Mouse (Mus musculus) WW6 (cell line): ENCODE measurements at regions not wholly inside any gene's neighbourhood (a gene's known extent, or its start where the extent isn't known, plus 50 kb on each side); places are given as distances from the start of the nearest gene placed in this dataset.

Experiments used
- DNase-seq: peaks from one replicate; pipeline ENCODE4 v3.0.0-alpha.2; 2013; ENCODE audit warnings: low read depth, low spot score

GRCm38 (mm10) chr12:15565941-15566784, 250.6 kb downstream of the Trib2 start:
- DNase-seq, result no peak

DNA sequence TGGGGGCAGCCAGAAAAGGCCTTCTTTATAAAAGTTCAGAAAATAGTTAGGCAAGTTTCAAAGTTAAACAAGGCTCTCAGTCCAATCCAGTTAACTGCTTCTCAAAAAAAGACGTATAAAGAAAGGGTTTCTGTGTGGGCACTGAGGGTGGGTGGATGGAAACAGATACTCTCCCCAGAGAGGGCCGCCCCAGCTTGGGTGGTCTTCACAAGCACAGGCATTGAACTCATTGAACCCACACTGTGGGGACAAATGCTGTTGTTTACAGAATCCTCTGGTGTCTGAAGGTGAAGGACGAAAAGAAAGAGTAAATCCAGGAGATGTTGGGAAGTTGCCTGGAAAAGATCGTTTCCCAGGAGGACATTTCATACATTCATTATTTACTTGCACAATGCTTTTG, 253.9 kb downstream of the Trib2 start:
- no peak for DNase-seq

GRCm38 (mm10) chr12:15555471-15555870, 261.3 kb downstream of the Trib2 start:
- no peak for DNase-seq

DNA sequence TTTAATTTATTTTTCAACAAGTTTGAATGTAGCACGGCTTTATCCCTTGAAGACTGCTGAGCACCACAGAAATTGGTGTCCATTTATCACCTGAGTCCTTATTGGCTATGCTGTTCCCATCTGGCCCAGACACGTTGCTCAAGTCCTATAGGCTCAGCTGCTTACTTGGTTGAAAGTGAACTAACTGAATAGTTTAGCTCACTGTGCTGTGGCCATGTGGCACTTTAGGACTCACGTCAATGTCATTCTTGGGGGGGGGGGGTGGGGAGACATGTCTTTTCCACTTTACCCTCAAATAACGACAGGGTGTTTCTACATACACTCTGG, 263.1 kb downstream of the Trib2 start:
- DNase-seq, result no peak

GRCm38 (mm10) chr12:15552979-15553680, 263.6 kb downstream of the Trib2 start:
- DNase-seq, result no peak

DNA sequence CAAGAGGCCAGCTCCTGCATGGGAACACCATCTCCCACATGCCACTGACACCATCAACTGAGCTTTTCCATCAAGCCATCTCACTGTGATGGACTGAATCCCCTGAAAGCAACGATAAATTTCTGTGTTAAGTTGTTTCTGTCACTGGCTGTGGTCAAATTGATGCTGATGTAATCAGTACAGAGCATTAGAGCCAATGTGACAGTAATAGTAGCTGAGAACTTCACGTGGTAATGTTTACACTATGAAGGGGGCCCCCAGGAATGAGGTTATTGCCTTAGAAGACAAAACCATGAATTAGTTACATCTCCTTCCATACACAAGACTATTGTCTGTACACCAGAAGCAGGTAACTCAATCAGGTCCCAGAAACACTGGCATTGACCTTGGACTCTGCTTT, 264.5 kb downstream of the Trib2 start:
- DNase-seq, result no peak

GRCm38 (mm10) chr12:15551281-15551900, 265.3 kb downstream of the Trib2 start:
- DNase-seq, result no peak

GRCm38 (mm10) chr12:15544351-15544750, 272.4 kb downstream of the Trib2 start:
- no peak for DNase-seq

DNA sequence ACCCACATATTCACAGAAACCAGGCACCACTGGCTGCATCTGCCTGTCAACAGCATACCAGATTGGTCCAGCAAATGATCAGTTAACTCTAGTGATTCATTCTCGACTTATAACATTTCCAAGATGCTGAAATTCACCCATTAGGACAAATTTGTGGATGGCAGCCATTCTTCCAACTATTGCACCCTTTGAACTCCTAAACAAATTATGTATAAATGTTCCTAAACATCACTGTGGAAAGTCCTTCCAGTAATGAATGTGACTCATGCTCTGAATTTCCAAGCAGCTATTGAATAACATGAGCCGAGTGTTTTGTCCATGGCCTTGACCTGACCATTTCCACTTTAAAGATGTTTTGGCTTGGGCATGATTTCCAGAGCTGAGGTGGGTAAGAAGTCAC, 274.2 kb downstream of the Trib2 start:
- DNase-seq, result no peak

DNA sequence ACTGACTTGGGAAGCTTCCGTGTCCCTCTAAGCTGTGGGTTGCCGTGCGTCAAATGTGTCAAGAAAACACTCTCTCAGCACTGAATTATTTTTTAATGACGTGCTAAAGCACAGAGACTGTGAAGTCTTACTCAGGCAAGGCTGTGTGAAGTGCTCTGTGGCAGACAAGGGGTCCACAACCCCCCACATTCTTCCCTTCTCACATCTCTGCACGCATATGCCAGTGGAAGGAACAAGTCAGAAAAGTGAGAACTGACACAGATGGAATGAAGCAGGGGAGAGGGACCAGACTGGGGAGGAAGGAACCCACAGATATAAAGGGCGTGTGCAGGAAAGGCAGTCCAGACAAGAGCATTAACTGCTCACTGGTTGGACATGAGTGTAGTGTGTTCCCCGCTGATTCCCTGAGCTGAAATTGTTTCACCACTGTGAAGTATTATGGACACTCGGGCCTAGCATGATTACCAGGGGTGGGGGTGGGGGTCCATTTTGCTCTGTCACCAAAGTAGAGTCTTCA, 279.8 kb downstream of the Trib2 start:
- DNase-seq, result no peak

DNA sequence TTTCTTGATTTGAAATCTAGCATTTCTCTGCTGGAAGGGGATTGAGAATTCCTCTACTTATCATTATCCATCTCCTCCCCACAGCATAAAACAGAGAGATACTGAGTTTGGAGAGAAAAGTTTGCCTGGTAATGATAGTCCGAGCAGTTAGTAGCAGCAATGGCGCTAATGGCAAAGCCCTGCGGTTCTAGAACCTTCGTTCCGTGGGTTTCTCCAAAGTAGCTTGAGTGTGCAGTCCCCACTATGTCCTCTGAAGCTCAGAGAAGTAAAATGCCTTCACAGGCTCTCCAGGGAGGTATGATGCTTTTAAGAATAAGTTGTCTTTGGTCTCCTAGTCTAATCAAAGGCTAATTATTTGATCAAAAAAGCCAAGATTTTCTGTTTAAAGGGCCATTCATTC, 280.5 kb downstream of the Trib2 start:
- DNase-seq, result no peak

GRCm38 (mm10) chr12:15535822-15536221, 280.9 kb downstream of the Trib2 start:
- DNase-seq, result peak; percentile 13

DNA sequence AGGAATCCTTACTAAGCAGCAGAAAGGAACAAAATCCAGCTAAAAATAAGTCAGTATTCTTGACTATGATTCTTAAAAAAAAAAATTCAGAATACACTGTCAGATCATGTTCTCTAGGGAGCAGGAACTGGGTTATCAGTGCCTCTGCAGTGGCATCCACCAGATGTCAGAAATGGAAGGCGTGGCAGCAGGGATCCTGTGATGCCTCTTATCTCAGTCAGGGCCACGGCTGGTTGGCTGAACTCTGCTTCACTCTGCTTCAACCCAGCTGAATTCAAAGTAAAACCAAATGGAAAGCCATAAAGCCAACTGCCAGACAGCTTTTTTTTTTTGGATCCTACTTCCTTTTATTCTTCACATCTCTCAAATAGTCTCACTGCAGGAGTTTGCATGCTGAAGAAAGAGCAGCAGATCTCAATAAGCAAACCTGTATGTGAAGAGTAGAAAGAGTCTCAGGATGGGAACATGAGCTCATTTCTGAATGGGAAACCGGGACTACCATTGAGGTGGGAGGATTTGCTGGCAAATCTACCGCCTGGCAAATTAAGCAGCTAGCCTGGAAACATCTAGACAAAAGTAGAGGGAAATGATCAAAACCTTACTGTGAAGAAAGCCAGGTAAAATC, 295.8 kb downstream of the Trib2 start:
- DNase-seq, result no peak

DNA sequence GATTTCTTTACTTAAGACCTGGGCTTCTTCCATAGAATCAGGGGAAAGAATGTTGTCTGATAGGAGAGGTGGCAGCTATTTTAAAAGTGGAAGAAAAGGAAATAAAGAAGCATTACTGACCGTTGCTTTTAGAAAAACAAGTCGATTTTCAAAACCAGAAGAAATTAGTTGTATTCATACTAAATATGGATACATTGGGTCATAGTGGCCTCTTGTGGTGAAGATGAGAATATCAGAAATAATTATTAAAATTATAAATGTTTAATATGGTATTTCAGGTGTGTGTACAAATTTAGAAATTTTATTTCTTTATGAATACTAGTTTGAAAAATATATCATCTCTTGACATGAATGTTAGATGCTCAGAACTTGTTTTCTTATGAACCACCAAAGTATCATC, 304.7 kb downstream of the Trib2 start:
- no peak for DNase-seq

DNA sequence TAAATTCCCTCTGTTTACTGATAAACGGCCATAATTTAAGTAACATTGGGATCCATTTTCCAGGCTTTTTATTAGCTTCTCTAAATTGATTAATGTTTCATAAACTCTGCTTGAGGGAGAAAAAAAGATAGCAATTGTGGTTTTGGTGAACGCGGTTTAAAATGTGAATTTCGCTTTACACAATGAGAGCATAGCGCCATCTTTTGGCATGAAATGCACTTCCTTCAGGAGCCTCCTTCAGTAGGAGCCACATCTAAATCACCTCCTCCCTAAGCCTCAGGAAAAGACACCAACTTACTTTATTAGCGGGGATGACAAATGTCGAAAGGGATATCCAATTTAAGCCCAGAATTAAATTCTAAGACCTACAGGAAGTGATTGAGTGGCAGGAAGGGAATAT, 309.1 kb downstream of the Trib2 start:
- no peak for DNase-seq

GRCm38 (mm10) chr12:15493640-15494039, 323.1 kb downstream of the Trib2 start:
- no peak for DNase-seq

- no peak for DNase-seq
Measured at GRCm38 (mm10) chr12:15472741-15473140, 344.0 kb downstream of the Trib2 start.

- no peak for DNase-seq
Measured at GRCm38 (mm10) chr12:15459429-15459828, 357.3 kb downstream of the Trib2 start.

DNA sequence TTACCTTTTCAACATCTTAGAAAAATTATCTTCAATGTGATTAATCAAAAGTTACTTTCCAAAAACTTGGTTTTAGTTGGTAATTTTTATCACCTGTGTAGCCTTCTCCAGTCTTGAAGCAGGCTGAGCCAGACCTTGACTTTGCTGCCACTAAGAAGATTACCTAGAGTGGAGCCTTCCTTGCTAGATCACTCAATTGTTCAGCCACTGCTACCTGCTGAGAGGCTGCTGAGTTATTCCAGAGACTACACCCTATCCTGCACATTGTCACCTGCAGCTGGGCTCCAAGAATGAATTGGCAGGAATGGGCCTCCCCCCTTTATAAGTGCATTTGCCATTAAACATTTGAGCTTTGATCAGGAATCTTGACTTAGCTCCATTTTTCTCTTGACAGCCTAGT, 360.4 kb downstream of the Trib2 start:
- peak; percentile 38 for DNase-seq

- DNase-seq, result no peak
Measured at GRCm38 (mm10) chr12:15455744-15456143, 361.0 kb downstream of the Trib2 start.

DNA sequence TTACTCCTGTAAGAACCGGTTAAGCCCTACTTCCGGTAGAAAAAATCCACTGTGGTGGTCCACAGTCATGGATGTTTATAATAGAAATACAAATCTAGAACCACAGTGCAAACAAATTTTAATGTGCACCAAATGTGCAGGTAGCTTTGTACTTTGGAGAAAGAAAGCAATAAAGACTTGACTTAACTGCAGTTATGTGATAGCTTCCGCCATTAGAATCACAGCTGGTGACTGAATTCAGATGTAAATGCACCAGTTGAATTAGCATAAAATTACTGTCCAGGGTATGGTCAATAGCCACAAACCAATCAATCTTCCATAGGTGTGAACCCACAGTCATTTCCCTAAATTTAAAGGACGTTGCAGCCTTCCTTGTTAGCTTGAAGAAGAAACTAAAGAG, 367.2 kb downstream of the Trib2 start:
- DNase-seq, result no peak

DNA sequence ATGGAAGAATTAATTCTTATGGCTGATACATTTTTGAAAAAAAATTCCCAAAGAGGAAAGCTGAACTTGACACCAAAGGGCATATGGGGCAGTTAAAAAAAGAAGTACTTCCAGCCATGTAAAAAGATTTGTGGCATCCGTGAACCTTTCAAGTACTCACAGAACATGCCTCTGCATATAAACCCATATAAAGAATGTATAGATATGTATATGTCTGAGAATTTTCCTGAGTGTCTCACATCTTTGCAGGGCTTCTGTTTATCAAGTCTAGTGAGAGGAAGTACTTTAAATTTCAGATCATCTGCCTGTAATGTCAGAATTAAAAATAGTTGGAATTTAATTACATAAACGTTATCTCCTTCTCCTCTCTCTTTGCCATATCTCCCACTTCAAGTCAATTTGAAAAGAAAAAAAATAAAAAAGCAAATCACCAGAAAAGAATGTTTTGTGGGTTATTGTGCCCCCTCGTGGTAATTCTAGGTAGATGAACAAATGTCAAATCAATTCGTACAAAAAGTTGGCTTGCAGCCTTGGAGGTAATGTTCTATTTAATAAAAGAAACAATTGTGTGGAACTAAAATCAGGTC, 400.4 kb downstream of the Trib2 start:
- DNase-seq, result no peak
